Mouse (Mus musculus): Measurements from ENCODE around the gene Pi16.
A peak's percentile ranks its signal among the peaks of the same experiment; 100 is the strongest.
"Not testable (repeated sequence)": the region's sequence is repeated elsewhere in the genome, so short reads cannot be mapped to it uniquely, and the experiment has no call there.

Gene Pi16

DNA sequence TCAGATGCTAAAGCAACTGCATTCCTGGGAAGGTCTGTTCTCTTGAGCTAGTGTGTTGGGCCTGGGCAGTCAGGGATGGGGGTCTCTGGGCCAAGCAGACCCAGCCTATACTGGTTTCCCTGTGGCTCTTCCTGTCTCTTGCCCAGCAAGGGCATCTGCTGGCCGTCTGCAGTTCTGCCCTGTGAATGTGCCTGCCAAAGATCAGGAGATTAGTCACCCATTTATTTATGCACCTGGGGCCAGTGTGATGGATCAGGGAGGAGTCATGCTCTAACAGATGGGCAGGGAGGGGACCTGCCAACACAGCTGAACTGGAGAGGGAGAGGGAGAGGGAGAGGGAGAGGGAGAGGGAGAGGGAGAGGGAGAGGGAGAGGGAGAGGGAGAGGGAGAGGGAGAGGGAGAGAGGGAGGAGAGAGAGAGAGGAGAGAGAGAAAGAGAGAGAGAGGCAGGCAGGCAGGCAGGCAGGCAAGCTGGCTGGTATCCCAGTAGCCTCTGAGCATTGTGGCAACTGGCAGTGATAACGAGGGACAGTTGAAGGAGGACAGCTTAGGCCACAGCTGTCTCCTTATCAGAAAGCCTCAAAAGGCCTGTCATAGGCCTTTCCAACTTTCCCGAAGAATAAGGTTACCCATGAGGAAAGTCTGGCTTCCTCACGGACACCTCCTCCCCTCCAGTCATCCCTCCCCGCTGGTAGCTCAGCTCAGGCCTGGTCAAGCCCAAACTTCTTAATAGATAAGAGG lies 13.4 kb downstream of the Pi16 start:
- peak in 1 of 2 experiments; percentile 73 for DNase-seq

DNA sequence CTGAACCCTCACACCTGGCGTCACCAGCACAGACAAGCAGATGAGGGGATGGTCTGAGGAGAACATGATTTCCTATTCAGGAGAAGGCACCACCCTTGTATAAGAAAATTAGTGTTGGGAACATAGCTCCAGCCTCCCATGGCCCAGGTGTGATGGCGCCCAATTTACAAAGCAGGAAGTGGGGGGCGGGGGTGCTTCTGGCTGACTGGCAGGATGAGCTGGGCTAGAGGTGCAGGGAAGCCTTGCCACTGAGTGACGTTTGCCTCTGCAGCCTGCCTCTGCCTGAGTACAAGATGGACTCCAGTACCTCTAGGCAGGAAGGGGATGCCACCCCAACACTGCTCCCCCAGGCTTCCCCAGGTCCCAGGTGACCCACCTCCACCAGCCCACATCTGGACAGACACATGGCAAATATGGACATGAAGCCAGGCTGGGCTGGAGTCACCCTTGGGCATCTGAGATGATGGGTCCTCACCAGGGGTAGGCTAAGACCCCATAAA lies 14.8 kb downstream of the Pi16 start:
- DNase-seq: no peak

DNA sequence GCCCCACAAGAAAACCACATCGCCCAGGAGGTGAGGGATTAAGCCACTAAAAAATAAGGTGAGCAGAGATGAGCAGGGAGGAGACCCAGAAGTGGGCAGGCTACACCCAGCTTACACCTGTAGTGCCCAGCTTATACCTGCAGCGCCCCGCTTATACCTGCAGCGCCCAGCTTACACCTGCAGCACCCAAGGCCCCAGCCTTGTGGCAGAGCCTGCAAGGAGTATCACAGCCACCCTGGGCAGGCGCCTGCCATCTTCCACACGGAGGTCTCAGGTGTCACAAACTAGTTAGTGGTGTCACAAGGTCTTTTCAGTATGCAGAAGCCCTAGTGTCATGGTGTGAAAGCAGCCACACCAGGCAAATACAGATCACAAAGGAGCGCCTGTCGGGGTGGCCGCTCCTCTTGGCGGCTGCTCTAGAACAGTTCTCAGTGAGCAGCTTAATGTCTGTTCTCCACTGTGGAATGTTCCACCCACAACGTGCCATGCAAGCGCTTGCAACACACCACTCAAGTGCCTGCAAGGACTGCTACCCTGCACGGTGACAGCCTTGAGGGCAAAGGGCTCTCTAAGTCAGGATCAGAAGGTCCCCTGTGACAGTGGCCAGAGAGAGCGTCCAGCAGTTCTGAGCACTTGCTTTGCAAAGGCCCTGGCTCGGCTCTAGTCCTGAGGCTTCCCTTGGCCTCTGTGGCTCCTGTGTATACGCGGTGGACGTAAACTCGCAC lies 18.9 kb downstream of the Pi16 start:
- no peak for DNase-seq

DNA sequence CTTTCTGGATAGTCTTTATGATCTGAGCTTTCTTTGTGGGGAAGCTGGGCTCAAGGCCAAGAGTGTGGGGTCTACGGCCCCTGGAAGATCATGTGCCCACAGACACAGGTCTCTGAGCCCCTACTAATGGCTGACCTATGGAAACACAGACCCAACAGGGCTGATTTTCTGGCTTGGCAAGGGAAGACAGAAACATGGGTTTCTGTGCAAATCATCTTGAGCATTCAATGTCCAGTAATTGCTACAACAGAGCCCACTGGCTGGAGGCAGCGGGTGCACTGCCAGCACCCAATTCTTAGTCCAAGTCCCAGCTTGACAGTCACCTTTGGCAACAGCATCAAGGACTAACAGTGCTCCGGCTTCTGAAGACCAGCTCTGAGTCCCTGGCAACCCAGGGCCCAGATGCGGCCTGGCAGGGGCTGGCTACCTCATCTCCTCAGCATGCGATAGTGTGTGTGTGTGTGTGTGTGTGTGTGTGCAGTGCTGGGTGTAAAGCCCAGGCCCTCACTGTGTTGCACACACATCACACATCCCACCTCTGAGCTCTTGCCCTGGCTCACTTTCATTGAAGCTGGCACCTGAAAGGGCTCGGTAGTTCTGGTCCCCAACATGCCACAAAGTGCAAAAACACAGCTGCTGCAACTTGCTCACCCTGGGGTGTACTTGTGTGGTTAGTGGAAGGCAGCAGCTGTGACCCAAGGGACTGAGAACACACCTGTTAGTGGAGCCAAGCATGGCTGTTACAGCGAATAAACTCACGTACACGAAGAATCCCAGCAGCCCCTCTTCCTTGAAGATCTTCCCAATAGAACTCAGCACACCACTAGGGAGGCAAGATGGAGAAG lies 20.7 kb downstream of the Pi16 start:
- no peak for DNase-seq

DNA sequence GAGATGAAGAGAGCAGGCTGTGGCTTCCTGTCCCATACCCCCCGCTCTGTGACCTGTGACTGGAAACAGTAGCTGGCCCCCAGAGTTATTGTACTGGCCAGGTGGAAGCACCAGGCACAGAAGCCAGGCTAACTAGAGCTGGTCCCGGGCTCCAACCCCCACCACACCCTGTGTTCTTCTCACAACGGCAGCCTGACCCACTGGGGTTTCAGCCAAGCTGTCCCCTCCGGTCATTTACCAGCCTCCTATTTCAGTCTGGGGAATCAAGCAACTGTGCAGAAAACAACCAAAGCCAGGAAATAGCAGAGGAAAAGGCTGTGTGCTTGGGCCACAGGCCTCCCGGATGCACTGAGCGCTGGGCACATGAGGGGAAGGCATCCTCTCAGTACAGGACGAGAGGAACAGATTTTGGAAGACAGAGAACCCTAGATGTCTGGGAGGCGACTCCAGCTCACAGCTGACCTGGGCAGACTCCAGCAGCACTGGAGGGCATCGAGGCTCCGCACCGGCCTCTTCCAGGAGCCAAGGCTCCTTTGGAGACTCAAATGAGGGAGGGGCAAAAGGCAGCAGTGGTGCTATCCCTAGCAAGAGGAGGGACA lies 21.8 kb downstream of the Pi16 start:
- peak in 1 of 2 experiments; percentile 52 for DNase-seq

DNA sequence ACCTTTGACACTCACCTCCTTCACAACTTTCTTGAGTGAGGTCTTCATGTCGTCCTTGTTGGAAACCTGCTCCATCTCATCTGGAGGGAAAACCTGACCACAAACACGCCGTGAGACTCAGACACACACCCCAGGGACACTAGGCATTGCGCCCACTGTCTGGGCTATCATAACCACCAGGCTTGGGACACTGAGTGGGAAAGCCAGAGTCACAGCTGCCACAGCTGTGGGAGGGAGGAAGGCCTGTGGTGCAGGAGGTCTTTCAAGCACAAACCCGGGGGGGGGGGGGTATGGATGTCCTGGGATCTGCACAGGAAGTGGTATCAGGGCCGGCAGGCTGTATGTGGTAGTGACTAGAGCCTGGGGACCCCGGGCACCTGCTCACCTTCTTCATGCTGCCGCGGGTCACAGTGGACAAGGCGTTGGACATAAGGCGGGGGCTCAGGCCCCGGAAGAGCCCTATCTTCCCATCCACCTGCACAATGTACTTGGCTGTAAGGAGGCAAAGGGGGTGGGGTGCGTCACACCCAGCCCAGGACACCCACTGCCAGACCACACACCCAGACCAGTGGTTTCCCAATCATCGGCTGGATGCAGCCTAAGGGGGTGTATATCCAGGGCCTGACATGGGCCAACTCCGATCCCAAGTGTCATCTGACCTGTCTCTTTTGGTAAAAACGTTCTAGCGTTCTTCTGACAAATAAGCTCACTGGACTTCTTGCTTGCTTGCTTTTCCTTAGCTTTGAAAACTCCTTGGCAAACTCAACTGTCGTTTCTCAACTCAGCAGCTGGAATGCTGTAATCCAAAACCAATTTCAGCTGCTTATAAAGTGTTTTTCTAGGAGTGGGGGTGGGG lies 23.2 kb downstream of the Pi16 start:
- DNase-seq: no peak

DNA sequence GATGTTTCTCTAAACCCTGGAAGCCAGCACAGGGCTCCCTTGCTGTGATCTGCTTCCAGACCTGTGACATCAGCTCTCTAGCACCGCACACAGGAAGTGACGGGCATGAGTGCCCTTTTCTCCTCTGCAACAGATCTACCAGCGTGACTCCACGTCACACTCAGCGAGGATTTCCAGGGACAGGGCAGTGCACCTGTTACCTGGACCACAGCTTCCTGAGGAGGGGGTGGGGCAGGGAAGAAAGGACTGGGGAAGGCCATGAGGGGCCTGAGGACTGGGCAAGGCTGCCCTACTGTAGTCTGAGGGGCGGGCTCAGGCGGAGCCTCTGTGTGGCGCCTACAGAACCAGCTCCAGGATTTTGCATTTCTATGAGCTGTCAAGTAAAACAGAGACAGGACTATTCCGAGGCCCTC lies 24.1 kb downstream of the Pi16 start:
- peak; percentile 61 to 62 for DNase-seq

DNA sequence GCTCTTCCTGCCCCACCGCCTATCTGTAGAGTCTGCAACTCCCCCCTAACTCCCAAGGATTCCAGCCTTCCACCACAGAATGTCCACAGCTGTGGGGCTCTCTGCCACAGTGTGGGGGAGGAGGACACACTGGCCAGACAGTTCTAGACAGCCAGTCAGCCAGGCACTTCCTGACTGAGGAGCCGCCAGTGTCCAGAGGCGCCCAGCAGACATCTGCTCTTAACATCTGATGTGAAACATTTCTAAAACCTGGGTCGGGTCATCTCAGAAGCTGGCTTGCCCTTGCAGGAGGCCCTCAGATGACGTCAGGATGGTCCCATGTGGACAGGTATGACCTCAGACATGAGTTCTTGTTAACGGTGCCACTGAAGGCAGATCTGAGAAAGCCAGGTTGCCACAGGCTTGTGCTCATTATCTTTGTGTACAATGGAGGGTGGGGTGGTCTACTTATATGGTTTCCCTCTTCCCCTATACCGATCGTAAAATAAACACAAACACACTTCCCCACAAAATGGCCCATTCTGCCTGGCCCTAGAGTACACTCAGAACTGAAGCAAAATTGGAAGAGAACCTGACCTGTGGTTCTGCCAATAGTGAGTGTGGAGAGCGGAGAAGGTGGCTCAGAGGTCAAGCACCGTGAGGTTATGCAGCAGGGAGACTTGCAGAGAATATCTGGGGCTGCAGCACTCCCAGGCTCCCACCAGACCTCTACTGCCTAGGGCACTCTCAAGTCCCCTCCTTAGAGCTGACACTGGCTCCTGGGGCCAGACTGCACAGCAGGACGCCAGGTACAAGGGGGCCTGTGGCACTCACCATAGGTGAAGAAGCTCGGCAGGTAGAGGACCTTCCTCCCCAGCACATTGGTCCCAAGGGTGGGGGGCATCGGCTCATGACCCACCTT lies 24.8 kb downstream of the Pi16 start:
- no peak for DNase-seq

DNA sequence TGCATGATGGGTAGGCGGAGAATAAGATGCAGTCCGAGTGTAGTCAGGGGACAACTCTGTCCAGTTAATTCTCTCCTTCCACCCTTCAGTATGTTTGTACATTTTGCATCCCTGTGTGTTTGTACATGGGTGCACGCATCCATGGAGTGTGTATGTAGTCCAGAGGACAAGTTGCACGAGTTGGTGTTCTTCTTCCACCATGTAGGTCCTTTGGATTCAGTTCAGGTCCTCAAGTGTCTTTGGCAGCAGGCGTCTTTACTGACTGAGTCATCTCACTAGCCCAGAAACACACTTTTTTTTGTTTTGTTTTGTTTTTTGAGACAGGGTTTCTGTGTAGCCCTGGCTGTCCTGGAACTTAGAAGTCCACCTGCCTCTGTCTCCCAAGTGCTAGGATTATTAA lies 25.8 kb downstream of the Pi16 start:
- DNase-seq: no peak

DNA sequence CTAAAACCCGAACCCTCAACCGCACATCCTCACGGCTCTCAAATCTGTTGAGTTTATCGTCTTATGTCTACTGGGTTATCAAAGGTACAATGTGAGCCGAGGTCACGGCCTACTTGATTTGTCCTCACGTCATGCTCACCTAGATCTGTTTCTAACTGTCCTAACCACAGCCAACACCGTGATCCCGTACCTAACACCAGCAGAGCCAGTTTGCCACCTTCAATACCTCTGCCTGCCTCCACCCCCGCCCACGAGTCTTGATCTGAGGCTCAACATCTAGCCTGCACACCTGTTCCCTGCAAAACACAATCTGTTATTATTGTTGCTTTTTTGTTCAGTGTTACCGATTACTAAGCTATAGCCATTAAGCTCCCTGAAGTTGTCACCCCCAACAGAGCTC lies 27.8 kb downstream of the Pi16 start:
- no peak for DNase-seq

DNA sequence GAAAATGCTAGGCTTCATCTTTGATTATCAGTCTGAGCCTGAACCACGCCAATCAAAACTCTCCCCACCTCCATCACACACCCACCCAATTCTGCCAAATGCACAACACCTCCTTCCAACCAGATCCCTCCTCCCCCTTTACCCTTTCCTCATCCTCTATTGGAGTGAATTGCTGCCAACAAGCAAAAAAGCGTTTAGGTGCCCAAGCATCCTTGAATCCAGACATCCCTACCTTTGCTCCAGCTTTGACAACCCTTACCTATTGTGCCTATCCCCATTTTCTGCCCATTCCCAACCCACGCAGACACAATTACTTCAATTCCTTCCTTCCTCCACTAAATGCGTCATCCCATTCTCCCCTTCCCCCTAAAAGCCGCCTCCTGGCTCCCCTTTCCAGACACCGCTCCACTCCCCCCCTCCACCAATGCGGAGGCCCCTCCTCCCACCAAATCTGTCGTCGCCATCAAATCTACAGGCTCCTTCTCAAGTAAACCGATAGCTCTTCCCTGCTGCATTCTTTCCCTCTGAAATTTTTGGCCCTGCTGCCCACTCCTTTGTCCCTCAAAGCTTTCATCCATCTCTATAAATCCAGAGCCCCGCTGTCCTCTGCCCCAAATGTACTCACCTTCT lies 29.1 kb downstream of the Pi16 start:
- DNase-seq: no peak

DNA sequence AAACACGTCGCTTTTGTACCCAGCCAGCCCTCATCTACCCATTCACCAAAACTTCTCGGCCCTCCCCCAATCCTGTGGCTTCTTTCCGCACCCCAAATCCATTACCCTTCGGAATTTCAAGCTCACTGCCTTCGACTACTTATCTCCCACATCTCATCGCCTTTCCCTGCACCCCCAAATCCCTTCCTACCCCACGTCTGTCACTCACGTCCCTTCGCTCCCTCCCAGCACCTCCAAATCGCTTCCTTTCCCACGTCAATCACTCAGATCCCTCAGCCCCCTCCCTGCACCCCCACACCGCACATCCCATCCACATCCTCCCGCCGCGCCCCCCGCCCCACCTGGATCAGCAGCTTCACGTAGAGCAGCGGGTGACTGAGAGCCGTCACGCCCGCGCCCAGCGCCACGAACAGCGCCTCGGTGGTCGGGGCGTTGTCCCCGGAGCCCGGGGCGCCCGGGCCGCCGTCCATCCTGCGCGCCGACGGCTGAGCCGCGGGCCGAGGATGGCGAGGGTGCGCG lies 29.7 kb downstream of the Pi16 start:
- DNase-seq: no peak

DNA sequence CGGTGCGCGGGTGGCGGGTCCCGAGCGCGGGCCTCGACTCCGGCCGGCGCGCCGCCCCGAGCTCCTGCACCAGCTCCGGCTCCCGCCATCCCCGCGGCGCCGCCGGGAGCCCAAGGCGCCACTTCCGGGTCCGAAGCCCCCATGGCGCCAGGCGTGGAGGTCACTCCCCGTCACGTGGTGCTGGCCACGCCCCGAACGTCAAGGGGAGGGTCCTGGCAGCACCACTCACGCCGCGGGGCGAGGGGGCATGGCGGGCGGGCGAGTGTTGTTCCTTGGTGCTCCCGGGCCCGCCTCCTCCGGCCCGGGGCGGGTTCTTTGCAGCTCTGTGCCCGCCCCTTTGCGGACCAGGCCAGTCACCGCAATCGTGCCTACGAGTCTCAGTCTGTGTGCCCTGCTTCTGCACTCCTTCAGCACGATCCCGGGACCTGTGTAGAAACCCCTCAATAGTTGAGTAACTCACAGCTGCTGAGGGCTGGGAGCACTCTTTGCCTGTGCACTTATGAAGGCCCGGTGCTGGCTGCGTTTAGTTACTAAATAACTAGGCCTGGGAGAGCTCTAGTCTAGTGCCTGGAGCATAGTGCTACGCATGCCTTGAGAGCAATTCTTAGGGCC lies 30.3 kb downstream of the Pi16 start, which contains the start of gene Mtch1:
Gene Mtch1, minus strand, starts transcription at position 290 of the 612 bp plus-strand sequence.
- peak; percentile 98 to 99 for DNase-seq

DNA sequence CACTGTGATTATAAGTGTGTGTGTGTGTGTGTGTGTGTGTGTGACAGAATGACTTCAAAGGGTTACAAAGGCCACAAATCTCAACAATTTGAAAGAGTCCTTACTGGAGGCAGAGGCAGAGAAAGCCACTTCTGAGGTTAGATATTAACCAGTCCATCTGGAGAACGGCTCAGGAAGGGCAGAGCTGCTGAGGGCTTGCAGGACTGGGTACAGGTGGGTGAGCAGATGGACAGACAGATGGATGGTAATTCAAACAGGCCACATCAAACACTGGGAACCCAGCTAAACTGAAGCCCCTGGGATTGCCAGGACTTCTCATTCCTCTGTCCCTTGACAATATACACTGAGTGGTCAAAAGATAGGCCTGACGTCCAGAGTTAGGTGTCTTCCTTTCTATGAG lies 31.5 kb downstream of the Pi16 start:
- peak in 1 of 2 experiments; percentile 47 for DNase-seq

DNA sequence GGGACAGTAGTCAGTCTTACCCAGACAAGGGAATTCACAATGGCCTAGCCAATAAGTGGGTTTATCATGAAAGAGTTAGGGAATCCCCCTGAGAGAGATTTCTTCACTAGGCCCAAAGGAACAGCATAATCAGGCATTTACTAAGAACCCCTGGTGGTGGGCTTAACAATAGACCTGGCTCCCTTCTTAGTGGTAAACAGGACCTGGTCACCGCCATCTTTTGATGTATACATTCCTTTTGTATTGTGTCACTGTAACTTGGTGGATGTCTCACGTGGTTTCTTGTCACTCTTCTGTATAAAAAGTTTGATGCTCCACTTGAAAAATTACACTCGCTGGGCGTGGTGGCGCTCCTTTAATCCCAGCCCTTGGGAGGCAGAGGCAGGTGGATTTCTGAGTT lies 33.6 kb downstream of the Pi16 start:
- not testable (repeated sequence) for DNase-seq

DNA sequence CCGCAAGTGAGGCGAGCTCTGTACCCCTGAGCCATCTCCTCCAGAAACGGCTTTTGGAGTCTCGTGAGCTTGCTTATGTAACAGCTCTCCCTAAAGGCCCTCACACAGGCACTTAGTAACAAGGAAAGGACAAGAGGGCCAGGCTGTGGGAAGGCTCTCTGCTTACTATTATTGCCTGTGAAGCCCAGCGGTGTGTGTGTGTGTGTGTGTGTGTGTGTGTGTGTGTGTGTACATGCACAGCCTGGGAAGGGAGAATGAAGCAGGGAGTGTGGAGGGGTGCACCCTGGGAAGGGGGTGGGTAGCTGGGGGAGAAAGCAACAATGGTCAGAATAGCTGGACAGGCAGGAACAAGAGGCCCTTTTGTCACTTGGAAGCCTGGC lies 38.0 kb downstream of the Pi16 start:
- DNase-seq: peak; percentile 42 to 67

DNA sequence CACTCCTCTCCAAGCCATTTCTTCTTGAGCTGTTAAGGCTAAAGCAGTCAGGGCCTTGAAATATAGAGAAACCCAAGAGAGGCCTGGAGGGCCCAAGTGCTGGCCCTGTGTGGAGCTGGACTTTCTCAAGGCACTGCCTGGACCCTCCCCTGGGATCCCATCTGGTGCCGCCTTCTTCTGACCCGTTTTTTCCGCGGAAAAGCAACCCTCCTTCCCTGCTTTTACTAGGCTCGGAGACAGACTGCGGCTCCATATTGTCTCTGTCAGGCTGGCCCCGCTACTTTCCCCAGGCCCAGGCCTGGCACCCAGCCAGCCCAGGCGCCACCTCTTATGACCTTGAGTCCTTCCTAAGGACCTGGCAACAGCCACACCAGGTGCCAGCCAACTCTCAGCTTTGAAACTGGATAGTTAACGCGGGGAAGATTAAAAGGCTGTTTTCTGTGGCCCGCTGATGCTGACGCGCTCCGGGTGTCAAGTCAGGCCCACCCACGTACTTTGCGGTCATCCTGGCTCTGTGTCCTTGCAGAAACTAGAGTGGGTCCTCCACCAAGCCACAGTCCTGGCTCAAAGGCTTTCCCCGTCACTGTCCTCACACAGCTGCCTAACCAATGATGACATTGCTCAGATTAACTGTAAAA lies 38.5 kb downstream of the Pi16 start:
- peak; percentile 82 to 86 for DNase-seq

DNA sequence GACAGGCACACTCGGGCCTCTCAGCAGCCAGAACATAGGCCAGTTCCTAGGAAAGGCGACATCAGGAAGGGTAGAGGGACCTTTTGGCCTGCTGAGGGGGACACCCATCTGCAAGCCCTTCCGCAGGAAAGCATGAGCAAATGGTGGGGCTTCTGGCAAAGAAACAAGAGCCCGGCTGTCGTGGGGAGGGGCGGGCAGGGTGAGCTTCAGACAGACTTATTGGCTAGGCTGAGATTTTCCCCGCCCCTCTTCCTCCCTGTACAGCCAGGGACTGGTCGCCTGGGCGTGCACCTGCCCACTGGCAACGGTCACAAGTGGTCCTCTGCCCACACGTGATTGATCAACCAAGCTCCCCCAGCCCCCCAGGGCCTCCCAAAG lies 39.0 kb downstream of the Pi16 start:
- DNase-seq: peak; percentile 73 to 83

DNA sequence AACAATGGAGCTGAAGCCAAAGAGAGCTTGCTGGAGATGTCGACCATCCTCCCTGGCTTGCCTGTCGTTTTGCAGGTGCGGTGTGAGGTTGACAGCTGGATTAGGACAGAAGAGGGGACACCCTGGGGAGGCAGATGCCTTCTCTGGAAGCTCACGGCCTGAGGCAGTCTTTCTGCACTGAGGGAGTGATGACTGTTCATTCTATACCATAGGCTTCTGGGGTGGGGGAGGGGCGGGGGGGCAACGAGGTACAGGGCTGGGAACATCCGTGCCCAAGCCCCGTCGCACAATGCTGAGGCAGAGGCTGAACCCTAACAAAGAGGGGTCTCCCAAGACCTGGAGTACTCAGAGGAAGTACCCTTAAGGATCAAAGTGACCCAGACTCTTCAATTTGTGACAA lies 39.4 kb downstream of the Pi16 start:
- no peak for DNase-seq

Measured in kidney, adult 8-10 months (tissue).